ENCODE assay signal across 7 mouse cellular contexts in genomic region chr16:34958667-34959066, GRCm38 (mm10).
A peak's percentile ranks its signal among the peaks of the same experiment; 100 is the strongest.
DNase-seq lines count a peak whose midpoint lies in the region; ATAC-seq and TF ChIP-seq lines count a peak whose summit lies in the region.

No protein-coding gene starts in this region.

- CTCF ChIA-PET in Patski (lab: Charles Lee), result interaction anchor here (1.0 to 2.5 kb wide), 2 partner anchors 9 to 17 kb away, joined by 3 to 6 read pairs; no protein-coding TSS in a partner anchor

- DNase-seq in Patski (ENCODE audit: low read depth, low spot score), result no peak
- peak; percentile 90 for DNase-seq in adrenal gland, postnatal 14 days
- peak; percentile 80 to 81 for DNase-seq in heart, adult 9 months (ENCODE audit: low spot score in 2 of 2)
- peak; percentile 91 for DNase-seq in lung, postnatal 10 days
- DNase-seq in urinary bladder, postnatal 25 days (ENCODE audit: low spot score), result peak; percentile 33
- DNase-seq in left cerebral cortex, postnatal 25 days (ENCODE audit: low spot score in 2 of 2), result no peak

- peaks cover 16% of the 10 kb centered on the region; the same call in 1 of the 2 replicates for H3K36me3 ChIP-seq in kidney, embryonic 14.5 days (ENCODE audit: control insufficient read depth, insufficient read depth, low read length)

- H3K9ac ChIP-seq in kidney, embryonic 14.5 days (ENCODE audit: low read depth, low read length), result no peak overlapping the region

- H3K4me1 ChIP-seq in kidney, embryonic 14.5 days (ENCODE audit: control insufficient read depth, insufficient read depth, low read length), result peaks cover 48% of the 10 kb centered on the region

- ATAC-seq in Patski, result peak; percentile 57
- peak; percentile 56 for ATAC-seq in kidney, embryonic 14.5 days (ENCODE audit: low FRiP score, low TSS enrichment)

- in situ Hi-C loops in Patski (cut with MboI; ENCODE audit: low pct_unique_long_range_greater_than_20kb), result no loop called here

- H3K27ac ChIP-seq in kidney, embryonic 14.5 days (ENCODE audit: low read depth, low read length), result peak overlapping the region; percentile 81; the same call in 1 of the 2 replicates

- intact Hi-C loops in left cerebral cortex, postnatal 25 days (cut with DNase I), result no loop called here

- WGBS in kidney, embryonic 14.5 days, result 14% methylated on average over 9 of the region's 9 CpGs

- no peak overlapping the region for H3K4me3 ChIP-seq in kidney, embryonic 14.5 days (ENCODE audit: low read length)

- no peak for TF ChIP-seq CTCF in Patski (IDR thresholded peaks at IDR 0.05)

- no peak overlapping the region for H3K4me2 ChIP-seq in kidney, embryonic 14.5 days (replicated peaks; ENCODE audit: low read depth, low read length)

- POLR2A ChIA-PET in Patski (lab: Charles Lee), result no interaction called here

- no peaks in the 10 kb centered on the region for H3K27me3 ChIP-seq in Patski
- no peaks in the 10 kb centered on the region for H3K27me3 ChIP-seq in kidney, embryonic 14.5 days (ENCODE audit: control insufficient read depth, insufficient read depth, low read length)

- peaks cover 5% of the 10 kb centered on the region; the same call in 1 of the 2 replicates for H3K9me3 ChIP-seq in kidney, embryonic 14.5 days (ENCODE audit: control insufficient read depth, low read length)

Comparison
In these comparisons a context has a peak if more than half of its experiments do, and no peak if none do; other contexts are left out.
1. DNase-seq: peak in adrenal gland, postnatal 14 days (single experiment), heart, adult 9 months (2 of 2), lung, postnatal 10 days (single experiment) and urinary bladder, postnatal 25 days (single experiment); none in Patski (single experiment) and left cerebral cortex, postnatal 25 days (0 of 2).